Mouse (Mus musculus): ENCODE measurements around the gene Esrrg. TPM values are rescaled to one million over a fixed set of nuclear protein-coding genes. Genes with fewer than 3 reads are reported as not detected.

The Esrrg gene
- total and polyA plus RNA-seq, 3 experiments = not detected

GRCm38 (mm10) chr1:188080261-188080875, 471.8 kb downstream of the Esrrg start:
- Histone ChIP-seq H3K27ac (ENCODE audit: insufficient read depth, low read depth) (no peak overlapping the region), H3K36me3 (replicated peaks in 1 of 2; ENCODE audit: control insufficient read depth in 1 of 2, insufficient read depth in 1 of 2, low read length in 1 of 2) (no peaks in the 10 kb centered on the region), H3K9ac (ENCODE audit: insufficient read depth, low read depth) (no peak overlapping the region), H3K27me3 (replicated peaks) (no peaks in the 10 kb centered on the region), H3K4me3 (replicated peaks in 1 of 3; ENCODE audit: low read depth in 2 of 3, low read length in 2 of 3, poor library complexity in 1 of 3) (peak overlapping the region in 1 of 3 experiments; percentile 4), H3K9me3 (replicated peaks; ENCODE audit: low read length) (peaks cover 78% of the 10 kb centered on the region), H3K79me2 (replicated peaks; ENCODE audit: control insufficient read depth, extremely low read depth, insufficient read depth, poor library complexity, severe bottlenecking) (no peaks in the 10 kb centered on the region), H3K4me2 (ENCODE audit: insufficient read depth, low read depth, poor library complexity, severe bottlenecking) (no peak overlapping the region), H3K4me1 (ENCODE audit: control insufficient read depth in 1 of 2, insufficient read depth in 2 of 2) (no peaks in the 10 kb centered on the region)
- dilution Hi-C loops (cut with MboI; ENCODE audit: extremely low pct_ligation_motif_present, extremely low pct_unique_long_range_greater_than_20kb, low sequenced_read_pairs) (no loop called here), in situ Hi-C loops (cut with MboI; ENCODE audit: low pct_ligation_motif_present, low pct_unique_long_range_greater_than_20kb, low sequenced_read_pairs) (no loop called here)
- no peak for TF ChIP-seq MXI1 (IDR thresholded peaks at IDR 0.05; ENCODE audit: low read depth, low read length)
- no peak for TF ChIP-seq JUND (conservative IDR thresholded peaks at IDR 0.05; ENCODE audit: low read depth, low read length)
- no peak for TF ChIP-seq MAZ (IDR thresholded peaks at IDR 0.05; ENCODE audit: low read depth, low read length)
- TF ChIP-seq MEF2A (IDR thresholded peaks at IDR 0.05; ENCODE audit: borderline replicate concordance, low read depth, low read length) = no peak
- TF ChIP-seq TBP (conservative IDR thresholded peaks at IDR 0.05; ENCODE audit: low read depth, low read length) = no peak
- no peak for TF ChIP-seq MYC (IDR thresholded peaks at IDR 0.05; ENCODE audit: low read depth, low read length)
- no peak for TF ChIP-seq PAX5 (IDR thresholded peaks at IDR 0.05; ENCODE audit: low read length)
- no peak for TF ChIP-seq GABPA (IDR thresholded peaks at IDR 0.05; ENCODE audit: insufficient replicate concordance, low read depth, low read length)
- DNase-seq (ENCODE audit: extremely low read depth) = no peak

GRCm38 (mm10) chr1:188082665-188083640, 474.4 kb downstream of the Esrrg start:
- TF ChIP-seq PAX5 (IDR thresholded peaks at IDR 0.05; ENCODE audit: low read length) = no peak
- no peak for DNase-seq (ENCODE audit: extremely low read depth)
- no peak overlapping the region for H3K4me2 ChIP-seq (ENCODE audit: insufficient read depth, low read depth, poor library complexity, severe bottlenecking)
- in situ Hi-C loops (cut with MboI; ENCODE audit: low pct_ligation_motif_present, low pct_unique_long_range_greater_than_20kb, low sequenced_read_pairs) (no loop called here), dilution Hi-C loops (cut with MboI; ENCODE audit: extremely low pct_ligation_motif_present, extremely low pct_unique_long_range_greater_than_20kb, low sequenced_read_pairs) (no loop called here)
- no peak overlapping the region for H3K4me3 ChIP-seq (replicated peaks in 1 of 3; ENCODE audit: low read depth in 2 of 3, low read length in 2 of 3, poor library complexity in 1 of 3)
- H3K9ac ChIP-seq (ENCODE audit: insufficient read depth, low read depth) = no peak overlapping the region
- no peaks in the 10 kb centered on the region for H3K27me3 ChIP-seq (replicated peaks)
- H3K4me1 ChIP-seq (ENCODE audit: control insufficient read depth in 1 of 2, insufficient read depth in 2 of 2) = no peaks in the 10 kb centered on the region
- H3K27ac ChIP-seq (ENCODE audit: insufficient read depth, low read depth) = no peak overlapping the region
- H3K36me3 ChIP-seq (replicated peaks in 1 of 2; ENCODE audit: control insufficient read depth in 1 of 2, insufficient read depth in 1 of 2, low read length in 1 of 2) = no peaks in the 10 kb centered on the region
- H3K9me3 ChIP-seq (replicated peaks; ENCODE audit: low read length) = peaks cover 72% of the 10 kb centered on the region
- H3K79me2 ChIP-seq (replicated peaks; ENCODE audit: control insufficient read depth, extremely low read depth, insufficient read depth, poor library complexity, severe bottlenecking) = no peaks in the 10 kb centered on the region

- Histone ChIP-seq H3K4me3 (replicated peaks in 1 of 3; ENCODE audit: low read depth in 2 of 3, low read length in 2 of 3, poor library complexity in 1 of 3) (no peak overlapping the region), H3K27me3 (replicated peaks) (no peaks in the 10 kb centered on the region), H3K36me3 (replicated peaks in 1 of 2; ENCODE audit: control insufficient read depth in 1 of 2, insufficient read depth in 1 of 2, low read length in 1 of 2) (no peaks in the 10 kb centered on the region), H3K4me2 (ENCODE audit: insufficient read depth, low read depth, poor library complexity, severe bottlenecking) (no peak overlapping the region), H3K79me2 (replicated peaks; ENCODE audit: control insufficient read depth, extremely low read depth, insufficient read depth, poor library complexity, severe bottlenecking) (no peaks in the 10 kb centered on the region), H3K9ac (ENCODE audit: insufficient read depth, low read depth) (no peak overlapping the region), H3K27ac (ENCODE audit: insufficient read depth, low read depth) (no peak overlapping the region), H3K4me1 (ENCODE audit: control insufficient read depth in 1 of 2, insufficient read depth in 2 of 2) (no peaks in the 10 kb centered on the region), H3K9me3 (replicated peaks; ENCODE audit: low read length) (peaks cover 69% of the 10 kb centered on the region)
- in situ Hi-C loops (cut with MboI; ENCODE audit: low pct_ligation_motif_present, low pct_unique_long_range_greater_than_20kb, low sequenced_read_pairs) (no loop called here), dilution Hi-C loops (cut with MboI; ENCODE audit: extremely low pct_ligation_motif_present, extremely low pct_unique_long_range_greater_than_20kb, low sequenced_read_pairs) (no loop called here)
- no peak for DNase-seq (ENCODE audit: extremely low read depth)
- TF ChIP-seq E2F4 (IDR thresholded peaks at IDR 0.05; ENCODE audit: insufficient replicate concordance, low read depth, low read length) = no peak
- TF ChIP-seq TBP (conservative IDR thresholded peaks at IDR 0.05; ENCODE audit: low read depth, low read length) = no peak
- no peak for TF ChIP-seq RAD21 (IDR thresholded peaks at IDR 0.05; ENCODE audit: low read depth, low read length)
- no peak for TF ChIP-seq MAX (IDR thresholded peaks at IDR 0.05; ENCODE audit: low read length)
- no peak for TF ChIP-seq NELFE (IDR thresholded peaks at IDR 0.05; ENCODE audit: low read depth, low read length)
- no peak for TF ChIP-seq EP300 (IDR thresholded peaks at IDR 0.05; ENCODE audit: low read length)
- TF ChIP-seq CTCF (conservative IDR thresholded peaks at IDR 0.05 in 1 of 2, IDR thresholded peaks at IDR 0.05 in 1 of 2; ENCODE audit: low read depth in 2 of 2, low read length in 2 of 2) = no peak
- TF ChIP-seq BHLHE40 (IDR thresholded peaks at IDR 0.05; ENCODE audit: low read depth, low read length) = no peak
- TF ChIP-seq KAT2A (IDR thresholded peaks at IDR 0.05; ENCODE audit: insufficient replicate concordance, low read length) = no peak
These were observed 476.7 kb downstream of the Esrrg start for GRCm38 (mm10) chr1:188085116-188085879.
